Mouse (Mus musculus) stomach, embryonic 15.5 days (tissue): ENCODE measurements around the gene Olfr1359. TPM values are rescaled to one million over a fixed set of nuclear protein-coding genes. Genes with fewer than 3 reads are reported as not detected.
"Not testable (repeated sequence)": the region's sequence is repeated elsewhere in the genome, so short reads cannot be mapped to it uniquely, and the experiment has no call there.

ENCODE experiments used
- ATAC-seq: fragments of 200-750 bp; cut with Nextera tagmentation; 2 replicates; pipeline ENCODE4 v1.8.0; 2017; ENCODE audit warnings: low read depth, moderate number of reproducible peaks, moderate TSS enrichment; ENCODE audit not compliant: insufficient read depth, low FRiP score
- H3K27ac ChIP-seq: fragments of 300-500 bp; sonication (generic); 2 replicates; pipeline ENCODE4 v1.5.1; 2015; ENCODE audit warnings: mild to moderate bottlenecking, inconsistent platforms
- H3K27me3 ChIP-seq: fragments of 300-500 bp; sonication (generic); replicated peaks from 2 replicates; pipeline ENCODE4 v1.6.1; 2015; ENCODE audit warnings: inconsistent platforms
- H3K36me3 ChIP-seq: fragments of 300-500 bp; sonication (generic); 2 replicates; pipeline ENCODE4 v1.6.1; 2015; ENCODE audit warnings: inconsistent platforms
- H3K4me1 ChIP-seq: fragments of 300-500 bp; sonication (generic); 2 replicates; pipeline ENCODE4 v1.6.1; 2015; ENCODE audit warnings: inconsistent platforms
- H3K4me2 ChIP-seq: fragments of 300-500 bp; sonication (generic); 2 replicates; pipeline ENCODE4 v1.6.1; 2015; ENCODE audit warnings: mild to moderate bottlenecking, inconsistent platforms
- H3K4me3 ChIP-seq: fragments of 300-500 bp; sonication (generic); replicated peaks from 2 replicates; pipeline ENCODE4 v1.5.1; 2015; ENCODE audit warnings: inconsistent platforms
- H3K9ac ChIP-seq: fragments of 300-500 bp; sonication (generic); 2 replicates; pipeline ENCODE4 v1.6.1; 2015; ENCODE audit warnings: inconsistent platforms
- H3K9me3 ChIP-seq: fragments of 300-500 bp; sonication (generic); 2 replicates; pipeline ENCODE4 v1.6.1; 2016; ENCODE audit warnings: inconsistent platforms
- WGBS: fragments of 180-500 bp; shearing (Covaris S2); methylation state at CpG from one replicate; pipeline ENCODE4 v1.1.7; 2015; 5-methylcytosine and 5-hydroxymethylcytosine counted together
- microRNA-seq: library from miRNA; unstranded; fragments of <30 nt; microRNA quantifications from one replicate; pipeline ENCODE4, GENCODE M21; 2016
- polyA plus RNA-seq: library from polyadenylated mRNA; unstranded; fragments of >200 nt; fragmentation: Nextera tagmentation; extraction: Ambion mirVana; gene quantifications from 2 replicates; pipeline ENCODE4 v1.2.1, GENCODE M21; 2015

The Olfr1359 gene
- polyA plus RNA-seq, 1 experiment from 2014 or later = not detected

DNA sequence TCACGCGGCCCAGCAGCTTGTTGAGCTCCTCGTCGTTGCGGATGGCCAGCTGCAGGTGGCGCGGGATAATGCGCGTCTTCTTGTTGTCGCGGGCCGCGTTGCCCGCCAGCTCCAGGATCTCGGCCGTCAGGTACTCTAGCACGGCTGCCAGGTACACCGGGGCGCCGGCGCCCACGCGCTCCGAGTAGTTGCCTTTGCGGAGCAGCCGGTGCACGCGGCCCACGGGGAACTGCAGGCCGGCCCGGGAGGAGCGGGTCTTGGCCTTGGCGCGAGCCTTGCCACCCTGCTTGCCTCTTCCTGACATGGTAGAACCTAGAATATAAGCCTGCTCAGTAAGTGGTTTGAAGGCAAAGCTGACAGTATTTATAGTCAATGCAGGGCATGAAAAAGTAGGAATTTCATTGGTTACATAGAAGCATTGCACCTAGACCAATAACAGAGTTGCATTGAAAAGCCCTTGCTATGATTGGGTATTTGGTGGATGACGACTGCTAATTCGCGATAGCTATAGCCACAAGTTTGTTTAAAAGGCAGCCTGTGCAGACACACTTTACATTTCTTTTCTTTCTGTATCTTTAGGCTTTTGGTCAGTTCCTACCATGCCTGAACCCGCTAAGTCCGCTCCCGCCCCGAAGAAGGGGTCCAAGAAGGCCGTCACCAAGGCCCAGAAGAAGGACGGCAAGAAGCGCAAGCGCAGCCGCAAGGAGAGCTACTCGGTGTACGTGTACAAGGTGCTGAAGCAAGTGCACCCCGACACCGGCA is 55.8 kb downstream of the Olfr1359 start, which contains the start of the genes Hist1h2ak and Hist1h2bn:
Gene Hist1h2ak, minus strand, starts transcription at position 304 of the 762 bp plus-strand sequence.
Gene Hist1h2bn, plus strand, starts transcription at position 600 of the 762 bp plus-strand sequence.
- Histone ChIP-seq H3K27ac (peak within 1 kb of the TSS; percentile 94), H3K4me2 (peak within 1 kb of the TSS; percentile 70), H3K9ac (peak within 1 kb of the TSS; percentile 39; the same call in 1 of the 2 replicates), H3K4me3 (peak within 1 kb of the TSS; percentile 47)
- WGBS = under 1% methylated on average over 43 of the region's 50 CpGs
- ATAC-seq = peak; percentile 91
- H3K9me3 ChIP-seq, H3K27me3 ChIP-seq, H3K4me1 ChIP-seq, H3K36me3 ChIP-seq: not testable (repeated sequence)

- not testable (repeated sequence) for H3K27me3 ChIP-seq, H3K4me1 ChIP-seq, H3K36me3 ChIP-seq, ATAC-seq, H3K9me3 ChIP-seq
- Histone ChIP-seq H3K4me2 (peak overlapping the region; percentile 70), H3K9ac (peak overlapping the region; percentile 22; the same call in 1 of the 2 replicates), H3K4me3 (peak overlapping the region; percentile 47), H3K27ac (peak overlapping the region; percentile 92)
- under 1% methylated on average over 21 of the region's 26 CpGs for WGBS
Measured at GRCm38 (mm10) chr13:21754294-21755001, 56.5 kb downstream of the Olfr1359 start.

DNA sequence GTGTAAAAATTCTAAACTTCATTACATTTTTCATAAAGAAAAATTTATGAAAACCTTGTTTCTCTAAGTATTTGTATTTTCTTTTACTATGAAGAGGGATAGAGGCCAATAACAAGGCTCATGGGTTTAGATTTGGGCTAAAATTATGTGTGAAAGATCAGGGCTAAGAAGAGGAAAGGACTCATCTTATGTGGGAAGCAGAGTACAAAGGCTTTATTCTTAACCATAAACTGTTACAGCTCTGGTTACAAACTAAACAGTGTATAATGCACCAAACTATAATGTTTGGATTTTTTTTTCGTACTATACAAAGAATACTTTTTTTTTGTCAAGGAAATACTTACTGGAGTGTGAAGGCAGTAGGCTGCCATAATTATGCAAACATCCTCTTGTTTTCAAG is 57.8 kb downstream of the Olfr1359 start:
- Histone ChIP-seq H3K9ac (no peak overlapping the region), H3K27me3 (no peaks in the 10 kb centered on the region), H3K4me1 (peaks cover 4% of the 10 kb centered on the region; the same call in 1 of the 2 replicates), H3K4me2 (peak overlapping the region; percentile 13; the same call in 1 of the 2 replicates), H3K27ac (no peak overlapping the region), H3K4me3 (no peak overlapping the region), H3K9me3 (no peaks in the 10 kb centered on the region), H3K36me3 (no peaks in the 10 kb centered on the region)
- no peak for ATAC-seq
- 68% methylated on average over 1 of the region's 1 CpGs for WGBS

Small RNA genes lying within 50 kb of the gene (microRNA-seq; reads per million reads assigned to microRNA genes)
- gene Gm44357 (not detected), gene Gm44367 (not detected), gene Gm44454 (not detected)

Other genes with a start within 250 kb of the Olfr1359 start
- gene Zscan26, start 244.4 kb upstream of the Olfr1359 start, polyA plus RNA-seq = 33.0 and 36.3 TPM in 2 replicates
- 2.4 and 2.6 TPM in 2 replicates for gene Nkapl, start 229.6 kb upstream of the Olfr1359 start, polyA plus RNA-seq
- gene Zkscan4, start 219.2 kb upstream of the Olfr1359 start, polyA plus RNA-seq = 2.9 and 3.1 TPM in 2 replicates
- gene Gm10065, start 218.7 kb upstream of the Olfr1359 start, polyA plus RNA-seq = not detected in 2 replicates
- gene AK157302, start 202.9 kb upstream of the Olfr1359 start, polyA plus RNA-seq = 0.68 and 1.1 TPM in 2 replicates
- 8.8 and 32.6 TPM in 2 replicates for gene Gm11273, start 196.7 kb upstream of the Olfr1359 start, polyA plus RNA-seq
- gene Zkscan8, start 167.0 kb upstream of the Olfr1359 start, polyA plus RNA-seq = 5.4 and 5.5 TPM in 2 replicates
- 0.26 and 0.27 TPM in 2 replicates for gene Olfr1366, start 155.3 kb upstream of the Olfr1359 start, polyA plus RNA-seq
- gene Olfr1535, start 138.2 kb upstream of the Olfr1359 start, polyA plus RNA-seq = 0.06 TPM in 1 of 2 replicates, not detected in the other
- gene Olfr1364, start 116.4 kb upstream of the Olfr1359 start, polyA plus RNA-seq = not detected in 2 replicates
- not detected in 2 replicates for gene Olfr1362, start 84.1 kb upstream of the Olfr1359 start, polyA plus RNA-seq
- not detected in 2 replicates for gene Olfr11, start 55.6 kb upstream of the Olfr1359 start, polyA plus RNA-seq
- gene Olfr1361, start 34.7 kb upstream of the Olfr1359 start, polyA plus RNA-seq = not detected in 2 replicates
- gene Olfr1360, start 20.7 kb upstream of the Olfr1359 start, polyA plus RNA-seq = not detected in 2 replicates
- 1.4 and 4.4 TPM in 2 replicates for gene Hist1h2bl, start 18.0 kb downstream of the Olfr1359 start, polyA plus RNA-seq
- gene Hist1h2ai, start 18.3 kb downstream of the Olfr1359 start, polyA plus RNA-seq = 25.1 TPM in 2 replicates
- gene Hist1h3h, start 19.5 kb downstream of the Olfr1359 start, polyA plus RNA-seq = 4.7 and 6.3 TPM in 2 replicates
- gene Hist1h2bm, start 23.9 kb downstream of the Olfr1359 start, polyA plus RNA-seq = 2.5 and 3.3 TPM in 2 replicates
- gene Hist1h4j, start 37.0 kb downstream of the Olfr1359 start, polyA plus RNA-seq = 2.9 and 3.6 TPM in 2 replicates
- gene Hist1h4k, start 52.4 kb downstream of the Olfr1359 start, polyA plus RNA-seq = 2.4 and 3.2 TPM in 2 replicates
- gene Hist1h2ak, start 55.7 kb downstream of the Olfr1359 start, polyA plus RNA-seq = 28.6 and 40.6 TPM in 2 replicates
- gene Hist1h2bn, start 56.0 kb downstream of the Olfr1359 start, polyA plus RNA-seq = 3.3 and 6.0 TPM in 2 replicates
- 25.3 and 26.3 TPM in 2 replicates for gene Hist1h1b, start 82.5 kb downstream of the Olfr1359 start, polyA plus RNA-seq
- 109 and 120 TPM in 2 replicates for gene Hist1h3i, start 85.3 kb downstream of the Olfr1359 start, polyA plus RNA-seq
- gene Hist1h2an, start 89.1 kb downstream of the Olfr1359 start, polyA plus RNA-seq = 9.6 and 16.6 TPM in 2 replicates
- gene Hist1h2bp, start 89.3 kb downstream of the Olfr1359 start, polyA plus RNA-seq = 1.4 and 2.1 TPM in 2 replicates
- 17.3 and 17.7 TPM in 2 replicates for gene Hist1h2bq, start 112.1 kb downstream of the Olfr1359 start, polyA plus RNA-seq
- 1.7 TPM in 1 of 2 replicates, not detected in the other for gene Hist1h2ao, start 112.4 kb downstream of the Olfr1359 start, polyA plus RNA-seq
- gene Hist1h4m, start 113.6 kb downstream of the Olfr1359 start, polyA plus RNA-seq = 0.68 TPM in 1 of 2 replicates, not detected in the other
- gene Hist1h4n, start 134.1 kb downstream of the Olfr1359 start, polyA plus RNA-seq = 14.0 and 15.4 TPM in 2 replicates
- gene Hist1h2ap, start 135.4 kb downstream of the Olfr1359 start, polyA plus RNA-seq = 2,912 and 3,763 TPM in 2 replicates
- gene Hist1h2br, start 135.6 kb downstream of the Olfr1359 start, polyA plus RNA-seq = 19.8 and 19.9 TPM in 2 replicates
- gene Zfp184, start 247.0 kb downstream of the Olfr1359 start, polyA plus RNA-seq = 7.8 and 8.5 TPM in 2 replicates